Mouse (Mus musculus) bone marrow, adult 2 months (tissue): ENCODE results near the gene Sel1l3. TPM values are rescaled to one million over a fixed set of nuclear protein-coding genes. Genes with fewer than 3 reads are reported as not detected.

Source experiments
- H3K27ac ChIP-seq: fragments of 200-500 bp; 2 replicates; pipeline ENCODE4 v1.5.1; 2012; ENCODE audit warnings: low read depth, mild to moderate bottlenecking, control low read depth, inconsistent platforms, low read length; ENCODE audit not compliant: control insufficient read depth, poor library complexity, insufficient read depth
- H3K4me1 ChIP-seq: fragments of 200-500 bp; 2 replicates; pipeline ENCODE4 v1.6.1; 2011; ENCODE audit warnings: low read length; ENCODE audit not compliant: control insufficient read depth, insufficient read depth
- H3K4me3 ChIP-seq: fragments of 200-500 bp; replicated peaks from 2 replicates; pipeline ENCODE3; 2011; ENCODE audit warnings: mild to moderate bottlenecking, low read depth, low read length, control low read depth; ENCODE audit not compliant: control insufficient read depth
- CTCF ChIP-seq: fragments of 200-500 bp; IDR thresholded peaks from 2 replicates; pipeline ENCODE4 v1.5.1; 2011; ENCODE audit warnings: low read length, control low read depth; ENCODE audit not compliant: control insufficient read depth, insufficient read depth
- POLR2A ChIP-seq: fragments of 200-500 bp; IDR thresholded peaks from 2 replicates; pipeline ENCODE4 v1.6.1; 2011; ENCODE audit warnings: low read depth, mild to moderate bottlenecking, control low read depth, low read length, borderline replicate concordance; ENCODE audit not compliant: control insufficient read depth
- WGBS: fragments of 180-500 bp; shearing (Covaris S2); methylation state at CpG from one replicate; pipeline ENCODE4 v1.1.7; 2018; 5-methylcytosine and 5-hydroxymethylcytosine counted together
- polyA plus RNA-seq: library from polyadenylated mRNA; stranded (reverse); fragments of >200 nt; gene quantifications from 2 replicates; pipeline ENCODE4 v1.2.4, GENCODE M21; 2011; ENCODE audit warnings: low replicate concordance; ENCODE audit not compliant: missing spikeins, insufficient read depth, insufficient read length

The Sel1l3 gene
- polyA plus RNA-seq, 1 experiment: not detected

DNA sequence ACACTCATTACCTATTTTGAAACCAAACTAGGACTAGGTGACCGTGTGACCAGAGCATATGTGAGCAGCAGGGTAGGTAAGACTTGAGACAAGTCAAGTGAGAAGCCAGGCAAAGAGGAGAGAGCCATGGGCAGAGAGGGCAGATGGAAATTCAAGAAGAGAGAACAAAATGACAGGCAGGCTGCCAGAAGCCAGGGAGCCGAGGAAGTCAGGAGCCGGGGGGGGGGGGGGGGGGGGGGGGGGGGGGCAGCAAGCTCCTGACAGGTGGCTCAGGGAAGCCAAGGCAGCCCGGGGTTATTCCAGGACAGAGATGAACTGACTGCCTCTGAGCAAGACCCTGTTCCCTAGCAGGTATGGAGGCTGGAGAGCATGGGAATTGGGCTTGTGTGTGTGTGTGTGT is 37.7 kb downstream of the Sel1l3 start:
- WGBS: 71% methylated on average over 2 of the region's 4 CpGs
- no peak for TF ChIP-seq CTCF
- TF ChIP-seq POLR2A: no peak
- Histone ChIP-seq H3K27ac (no peak overlapping the region), H3K4me3 (no peak overlapping the region), H3K4me1 (no peaks in the 10 kb centered on the region)

- WGBS: 79% methylated on average over 3 of the region's 3 CpGs
- no peaks in the 10 kb centered on the region for H3K4me1 ChIP-seq
- TF ChIP-seq CTCF (no peak), POLR2A (no peak)
- H3K27ac ChIP-seq: no peak overlapping the region
- H3K4me3 ChIP-seq: no peak overlapping the region
Measured at GRCm38 (mm10) chr5:53175195-53175594, 38.5 kb downstream of the Sel1l3 start.

DNA sequence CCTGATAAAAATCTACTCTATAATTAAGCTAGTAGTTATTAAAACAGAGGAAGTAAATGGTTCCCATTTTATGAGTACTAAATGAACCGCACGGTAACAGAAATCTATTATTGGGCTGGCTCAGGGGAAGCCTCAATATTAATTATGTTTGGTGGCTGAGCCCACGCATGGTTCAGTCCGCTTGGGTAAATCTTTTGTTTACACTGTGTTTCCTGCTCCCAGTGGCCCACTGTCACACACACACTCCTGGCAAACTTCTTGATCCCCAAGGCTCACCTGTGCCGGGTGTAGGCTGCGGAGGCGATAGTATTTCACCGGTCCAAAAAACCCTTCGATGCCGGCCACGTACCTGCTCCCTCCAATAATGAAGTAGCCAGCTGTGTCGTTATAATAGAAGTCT is 39.3 kb downstream of the Sel1l3 start:
- 85% methylated on average over 12 of the region's 12 CpGs for WGBS
- Histone ChIP-seq H3K27ac (no peak overlapping the region), H3K4me1 (no peaks in the 10 kb centered on the region), H3K4me3 (no peak overlapping the region)
- TF ChIP-seq POLR2A (no peak), CTCF (no peak)

GRCm38 (mm10) chr5:53172908-53173307 is 40.8 kb downstream of the Sel1l3 start:
- Histone ChIP-seq H3K27ac (no peak overlapping the region), H3K4me3 (no peak overlapping the region), H3K4me1 (no peaks in the 10 kb centered on the region)
- TF ChIP-seq CTCF (no peak), POLR2A (no peak)
- 77% methylated on average over 7 of the region's 7 CpGs for WGBS

- no peak overlapping the region for H3K27ac ChIP-seq
- no peak overlapping the region for H3K4me3 ChIP-seq
- TF ChIP-seq POLR2A (no peak), CTCF (no peak)
- no peaks in the 10 kb centered on the region for H3K4me1 ChIP-seq
- 78% methylated on average over 10 of the region's 10 CpGs for whole genome bisulfite sequencing
Measured at GRCm38 (mm10) chr5:53172256-53172636, 41.5 kb downstream of the Sel1l3 start.

GRCm38 (mm10) chr5:53171611-53172255 is 42.0 kb downstream of the Sel1l3 start:
- WGBS: 83% methylated on average over 6 of the region's 6 CpGs
- no peak overlapping the region for H3K27ac ChIP-seq
- no peak for TF ChIP-seq CTCF
- TF ChIP-seq POLR2A: no peak
- no peak overlapping the region for H3K4me3 ChIP-seq
- no peaks in the 10 kb centered on the region for H3K4me1 ChIP-seq

DNA sequence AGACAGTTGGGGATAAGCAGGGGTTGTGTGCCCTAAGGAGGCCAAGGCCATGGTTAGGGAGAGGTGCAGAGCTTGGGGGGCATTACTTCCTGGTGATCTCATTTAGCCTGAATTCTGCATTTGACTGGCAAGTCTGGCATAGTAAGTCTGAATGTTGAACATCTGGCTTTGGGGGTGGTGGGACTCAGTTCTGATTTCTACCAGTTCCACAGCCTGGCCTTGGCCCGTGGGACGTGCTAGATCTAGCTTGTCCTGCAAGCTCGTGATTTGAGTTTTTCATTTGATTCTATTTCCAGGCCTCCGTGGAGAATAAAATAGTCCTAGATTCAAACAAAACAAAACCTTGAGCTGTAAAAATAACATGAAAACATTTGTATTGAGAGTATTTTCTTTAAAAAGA is 46.2 kb downstream of the Sel1l3 start:
- WGBS: 73% methylated on average over 4 of the region's 4 CpGs
- TF ChIP-seq CTCF (no peak), POLR2A (no peak)
- Histone ChIP-seq H3K4me1 (no peaks in the 10 kb centered on the region), H3K4me3 (no peak overlapping the region), H3K27ac (no peak overlapping the region)

DNA sequence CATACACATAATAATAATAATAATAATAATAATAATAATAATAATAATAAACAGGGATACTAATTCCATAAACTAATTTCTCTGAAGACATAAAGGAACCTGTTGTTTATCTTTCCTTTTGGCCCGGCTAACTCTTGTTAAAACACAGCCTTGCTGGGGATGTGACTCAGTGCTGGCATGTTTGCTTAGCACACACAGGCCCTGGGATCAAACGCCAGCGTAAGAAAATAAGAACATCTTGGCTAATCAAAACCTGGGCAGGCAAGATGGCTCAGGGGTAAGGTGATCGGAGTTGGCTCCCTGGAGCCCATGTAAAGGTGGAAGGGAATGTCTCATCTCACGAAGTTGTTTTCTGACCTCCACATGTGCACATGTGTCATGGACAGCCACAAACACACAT is 48.1 kb downstream of the Sel1l3 start:
- H3K27ac ChIP-seq: no peak overlapping the region
- H3K4me1 ChIP-seq: no peaks in the 10 kb centered on the region
- no peak for TF ChIP-seq POLR2A
- no peak for TF ChIP-seq CTCF
- WGBS: 84% methylated on average over 5 of the region's 5 CpGs
- no peak overlapping the region for H3K4me3 ChIP-seq

- WGBS: 88% methylated on average over 8 of the region's 8 CpGs
- no peaks in the 10 kb centered on the region for H3K4me1 ChIP-seq
- TF ChIP-seq POLR2A (no peak), CTCF (no peak)
- H3K27ac ChIP-seq: no peak overlapping the region
- no peak overlapping the region for H3K4me3 ChIP-seq
Measured at GRCm38 (mm10) chr5:53162436-53162835, 51.3 kb downstream of the Sel1l3 start.
